ENCODE assay signal across 17 mouse cellular contexts in genomic region chr8:113886509-113886908, GRCm38 (mm10). TPM values are rescaled to one million over a fixed set of nuclear protein-coding genes. Genes with fewer than 3 reads are reported as not detected.
"Had no signal": no experiment of that assay in that cellular context is flagged by ENCODE, and none has a peak within 500 bp of the region (broad histone marks: within the 10 kb centered on the region; RNA-seq: fewer than 3 reads in every experiment).

No protein-coding gene starts in this region.

- H3K27ac ChIP-seq: neural tube, embryonic 15.5 days; stomach, embryonic 15.5 days; stomach, postnatal 0 days had no signal

- DNase-seq: retina, postnatal 1 day; right cerebral cortex, adult 18-20 months; right cerebral cortex, postnatal 14 days; right cerebral cortex, postnatal 25 days; right cerebral cortex, postnatal 4 days; spleen, adult 18-20 months; thymus, adult 18-20 months; thymus, adult 2 months; thymus, postnatal 14 days; thymus, postnatal 25 days; thymus, postnatal 36 days; thymus, postnatal 4 days had no signal

- H3K4me3 ChIP-seq: neural tube, embryonic 15.5 days; stomach, embryonic 15.5 days had no signal

- H3K36me3 ChIP-seq: neural tube, embryonic 15.5 days; stomach, embryonic 15.5 days had no signal

- H3K4me2 ChIP-seq: neural tube, embryonic 15.5 days; stomach, embryonic 15.5 days had no signal

- H3K4me1 ChIP-seq: neural tube, embryonic 15.5 days; stomach, embryonic 15.5 days had no signal

- H3K9me3 ChIP-seq: neural tube, embryonic 15.5 days; stomach, embryonic 15.5 days had no signal

- H3K27me3 ChIP-seq: neural tube, embryonic 15.5 days; stomach, embryonic 15.5 days had no signal

- H3K9ac ChIP-seq: neural tube, embryonic 15.5 days; stomach, embryonic 15.5 days had no signal

RNA-seq across cellular contexts. Expression of gene Adamts18, which starts 38.0 kb away (rescaled TPM):
- total RNA-seq: neutrophil, adult 5-6 weeks had no signal
- polyA plus RNA-seq: spleen, adult 2 months had no signal
